Mouse (Mus musculus): ENCODE measurements around the gene Ngef. TPM values are rescaled to one million over a fixed set of nuclear protein-coding genes. Genes with fewer than 3 reads are reported as not detected.

Gene Ngef
- total and polyA plus RNA-seq, 3 experiments, result not detected

GRCm38 (mm10) chr1:87589162-87589561, 15.5 kb upstream of the Ngef start:
- no peak for DNase-seq (ENCODE audit: low read depth, low spot score)
- Histone ChIP-seq H3K4me3 (ENCODE audit: control insufficient read depth in 1 of 2, insufficient read depth in 1 of 2, low read depth in 2 of 2, low read length in 2 of 2) (no peak overlapping the region), H3K27ac (ENCODE audit: control insufficient read depth, low read depth, low read length) (no peak overlapping the region), H3K79me2 (ENCODE audit: control insufficient read depth, insufficient read depth, low read length, poor library complexity) (no peaks in the 10 kb centered on the region), H3K9me3 (replicated peaks; ENCODE audit: insufficient read depth, low read length) (no peaks in the 10 kb centered on the region), H3K4me1 (ENCODE audit: control insufficient read depth in 1 of 2, insufficient read depth in 2 of 2, low read length in 2 of 2) (no peaks in the 10 kb centered on the region), H3K27me3 (ENCODE audit: control insufficient read depth in 1 of 2, insufficient read depth in 2 of 2, low read length in 2 of 2) (no peaks in the 10 kb centered on the region; a peak in 2 of 4 replicates), H3K36me3 (ENCODE audit: control insufficient read depth in 1 of 2, insufficient read depth in 2 of 2, low read length in 2 of 2) (no peaks in the 10 kb centered on the region), H3K9ac (ENCODE audit: control insufficient read depth, low read depth, low read length, poor library complexity, severe bottlenecking) (no peak overlapping the region)
- TF ChIP-seq KAT2A (conservative IDR thresholded peaks at IDR 0.05; ENCODE audit: low read depth, low read length), result no peak
- no peak for TF ChIP-seq EP300 (IDR thresholded peaks at IDR 0.05; ENCODE audit: low read depth in 1 of 2, low read length in 2 of 2)
- no peak for TF ChIP-seq USF2 (IDR thresholded peaks at IDR 0.05; ENCODE audit: borderline replicate concordance in 1 of 2, insufficient read depth in 1 of 2, low read depth in 1 of 2, low read length in 2 of 2)
- TF ChIP-seq GATA1 (IDR thresholded peaks at IDR 0.05; ENCODE audit: low read depth, low read length), result no peak
- TF ChIP-seq ZC3H11A (IDR thresholded peaks at IDR 0.05; ENCODE audit: low read depth, low read length), result no peak
- no peak for TF ChIP-seq ZNF384 (IDR thresholded peaks at IDR 0.05; ENCODE audit: low read depth, low read length)
- TF ChIP-seq MEF2A (IDR thresholded peaks at IDR 0.05; ENCODE audit: extremely low read depth, insufficient replicate concordance, low read depth, low read length, poor library complexity, severe bottlenecking), result no peak

- no peak overlapping the region for H3K9ac ChIP-seq (ENCODE audit: control insufficient read depth, low read depth, low read length, poor library complexity, severe bottlenecking)
- H3K4me3 ChIP-seq (ENCODE audit: control insufficient read depth in 1 of 2, insufficient read depth in 1 of 2, low read depth in 2 of 2, low read length in 2 of 2), result no peak overlapping the region
Observed at GRCm38 (mm10) chr1:87580824-87581223, 7.2 kb upstream of the Ngef start.

GRCm38 (mm10) chr1:87578965-87579364, 5.3 kb upstream of the Ngef start:
- Histone ChIP-seq H3K4me3 (ENCODE audit: control insufficient read depth in 1 of 2, insufficient read depth in 1 of 2, low read depth in 2 of 2, low read length in 2 of 2) (no peak overlapping the region), H3K4me1 (ENCODE audit: control insufficient read depth in 1 of 2, insufficient read depth in 2 of 2, low read length in 2 of 2) (no peaks in the 10 kb centered on the region), H3K9me3 (replicated peaks; ENCODE audit: insufficient read depth, low read length) (no peaks in the 10 kb centered on the region), H3K79me2 (ENCODE audit: control insufficient read depth, insufficient read depth, low read length, poor library complexity) (no peaks in the 10 kb centered on the region), H3K9ac (ENCODE audit: control insufficient read depth, low read depth, low read length, poor library complexity, severe bottlenecking) (no peak overlapping the region), H3K27ac (ENCODE audit: control insufficient read depth, low read depth, low read length) (no peak overlapping the region), H3K27me3 (ENCODE audit: control insufficient read depth in 1 of 2, insufficient read depth in 2 of 2, low read length in 2 of 2) (peaks cover 0 to 6% of the 10 kb centered on the region in 2 experiments; a peak in 3 of 4 replicates), H3K36me3 (ENCODE audit: control insufficient read depth in 1 of 2, insufficient read depth in 2 of 2, low read length in 2 of 2) (no peaks in the 10 kb centered on the region)
- DNase-seq (ENCODE audit: low read depth, low spot score), result no peak
- TF ChIP-seq CTCF (IDR thresholded peaks at IDR 0.05 in 2 of 3, conservative IDR thresholded peaks at IDR 0.05 in 1 of 3; ENCODE audit: control insufficient read depth in 1 of 3, insufficient read depth in 1 of 3, low read depth in 2 of 3, low read length in 3 of 3, poor library complexity in 1 of 3, severe bottlenecking in 1 of 3) (no peak), CHD2 (IDR thresholded peaks at IDR 0.05; ENCODE audit: low read length) (no peak), CHD1 (IDR thresholded peaks at IDR 0.05; ENCODE audit: low read depth, low read length) (no peak), RAD21 (IDR thresholded peaks at IDR 0.05; ENCODE audit: low read depth, low read length) (no peak), HCFC1 (IDR thresholded peaks at IDR 0.05; ENCODE audit: low read depth, low read length) (no peak), ZC3H11A (IDR thresholded peaks at IDR 0.05; ENCODE audit: low read depth, low read length) (no peak), TCF12 (IDR thresholded peaks at IDR 0.05; ENCODE audit: low read depth, low read length) (no peak), ETS1 (IDR thresholded peaks at IDR 0.05; ENCODE audit: low read depth, low read length) (no peak), SMC3 (IDR thresholded peaks at IDR 0.05; ENCODE audit: low read depth, low read length) (no peak), NELFE (IDR thresholded peaks at IDR 0.05; ENCODE audit: low read depth, low read length) (no peak), BHLHE40 (IDR thresholded peaks at IDR 0.05; ENCODE audit: borderline replicate concordance, low read depth, low read length) (no peak), TBP (IDR thresholded peaks at IDR 0.05; ENCODE audit: low read depth, low read length) (no peak), USF1 (IDR thresholded peaks at IDR 0.05; ENCODE audit: low read depth, low read length) (no peak), E2F4 (IDR thresholded peaks at IDR 0.05; ENCODE audit: borderline replicate concordance, low read depth, low read length) (no peak)

More at GRCm38 (mm10) chr1:87580824-87581223, 7.2 kb upstream of the Ngef start:
- H3K27ac ChIP-seq (ENCODE audit: control insufficient read depth, low read depth, low read length), result no peak overlapping the region
- no peaks in the 10 kb centered on the region for H3K4me1 ChIP-seq (ENCODE audit: control insufficient read depth in 1 of 2, insufficient read depth in 2 of 2, low read length in 2 of 2)
- H3K79me2 ChIP-seq (ENCODE audit: control insufficient read depth, insufficient read depth, low read length, poor library complexity), result no peaks in the 10 kb centered on the region
- no peak for TF ChIP-seq TAL1 (IDR thresholded peaks at IDR 0.05; ENCODE audit: low read length)
- TF ChIP-seq UBTF (IDR thresholded peaks at IDR 0.05; ENCODE audit: borderline replicate concordance, insufficient read depth, low read depth, low read length), result no peak
- TF ChIP-seq USF1 (IDR thresholded peaks at IDR 0.05; ENCODE audit: low read depth, low read length), result no peak
- no peak for TF ChIP-seq GABPA (IDR thresholded peaks at IDR 0.05; ENCODE audit: low read depth, low read length)
- TF ChIP-seq ZNF384 (IDR thresholded peaks at IDR 0.05; ENCODE audit: low read depth, low read length), result no peak
- no peak for TF ChIP-seq CHD1 (IDR thresholded peaks at IDR 0.05; ENCODE audit: low read depth, low read length)
- peak; percentile 5 for TF ChIP-seq RAD21 (IDR thresholded peaks at IDR 0.05; ENCODE audit: low read depth, low read length)
- DNase-seq (ENCODE audit: low read depth, low spot score), result peak; percentile 28
- no peaks in the 10 kb centered on the region for H3K36me3 ChIP-seq (ENCODE audit: control insufficient read depth in 1 of 2, insufficient read depth in 2 of 2, low read length in 2 of 2)
- peaks cover 0 to 5% of the 10 kb centered on the region in 2 experiments; a peak in 3 of 4 replicates for H3K27me3 ChIP-seq (ENCODE audit: control insufficient read depth in 1 of 2, insufficient read depth in 2 of 2, low read length in 2 of 2)
- no peaks in the 10 kb centered on the region for H3K9me3 ChIP-seq (replicated peaks; ENCODE audit: insufficient read depth, low read length)

All from MEL (cell line).